Mouse (Mus musculus): Measurements from ENCODE around the gene Ppp1r13l. TPM values are rescaled to one million over a fixed set of nuclear protein-coding genes. Genes with fewer than 3 reads are reported as not detected.

The Ppp1r13l gene
- total and polyA plus RNA-seq, 2 experiments from 2014 or later = 1.0 to 1.5 TPM

DNA sequence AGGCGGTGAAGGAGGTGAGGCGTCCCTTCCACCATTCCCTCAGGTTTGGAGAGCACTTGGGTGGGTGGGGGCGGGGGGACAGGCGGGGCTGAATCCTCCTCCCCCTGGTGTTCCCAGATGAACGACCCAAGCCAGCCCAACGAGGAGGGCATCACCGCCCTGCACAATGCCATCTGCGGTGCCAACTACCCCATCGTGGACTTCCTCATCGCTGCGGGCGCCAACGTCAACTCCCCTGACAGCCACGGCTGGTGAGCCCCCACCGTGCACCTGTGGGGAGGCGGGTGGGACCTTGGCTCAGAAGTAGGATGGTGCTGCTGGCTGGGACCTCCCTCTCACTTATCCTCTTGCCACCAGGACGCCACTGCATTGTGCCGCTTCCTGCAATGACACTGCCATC lies 15.8 kb downstream of the Ppp1r13l start:
- H3K27me3 ChIP-seq (ENCODE audit: insufficient read depth, low read length) = no peaks in the 10 kb centered on the region
- H3K9ac ChIP-seq (replicated peaks; ENCODE audit: low read length, poor library complexity, severe bottlenecking) = no peak overlapping the region
- H3K36me3 ChIP-seq (ENCODE audit: insufficient read depth, low read length) = 0 out of 2 replicates have a peak, but pooled peaks cover 2% of the 10 kb centered on the region
- H3K27ac ChIP-seq (ENCODE audit: low read depth, low read length) = no peak overlapping the region
- H3K4me1 ChIP-seq (ENCODE audit: insufficient read depth, low read length) = no peaks in the 10 kb centered on the region
- H3K4me2 ChIP-seq (ENCODE audit: low read depth, low read length, poor library complexity, severe bottlenecking) = no peak overlapping the region
- DNase-seq (ENCODE audit: low spot score) = no peak
- 80% methylated on average over 16 of the region's 18 CpGs for WGBS
- no peaks in the 10 kb centered on the region for H3K9me3 ChIP-seq (ENCODE audit: low read length)
- no peak for ATAC-seq (ENCODE audit: low FRiP score)
- H3K4me3 ChIP-seq (ENCODE audit: low read depth, low read length) = no peak overlapping the region
- TF ChIP-seq CTCF (IDR thresholded peaks at IDR 0.05) = no peak

DNA sequence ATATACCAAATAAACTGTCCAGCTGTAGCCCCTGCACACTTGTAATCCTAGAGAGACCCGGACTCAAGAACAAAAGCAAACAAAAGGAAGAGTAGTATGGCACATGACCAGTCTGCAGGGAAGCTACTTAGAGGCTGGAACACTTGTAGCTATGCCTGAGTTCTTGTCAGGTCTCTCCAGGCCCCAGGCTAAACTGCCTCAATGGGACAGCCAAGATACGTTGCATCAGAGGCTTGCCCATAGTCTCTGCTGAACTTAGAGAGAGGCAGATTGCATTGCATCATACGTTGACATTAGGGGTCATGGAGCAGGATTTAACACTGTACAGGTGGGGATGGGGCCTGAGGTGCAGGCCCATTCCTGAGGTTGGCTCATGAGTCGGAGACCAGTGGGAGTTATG lies 16.5 kb downstream of the Ppp1r13l start:
- 84% methylated on average over 4 of the region's 4 CpGs for WGBS
- H3K9me3 ChIP-seq (ENCODE audit: low read length) = no peaks in the 10 kb centered on the region
- 0 out of 2 replicates have a peak, but pooled peaks cover 2% of the 10 kb centered on the region for H3K36me3 ChIP-seq (ENCODE audit: insufficient read depth, low read length)
- H3K27me3 ChIP-seq (ENCODE audit: insufficient read depth, low read length) = no peaks in the 10 kb centered on the region
- DNase-seq (ENCODE audit: low spot score) = no peak
- H3K9ac ChIP-seq (replicated peaks; ENCODE audit: low read length, poor library complexity, severe bottlenecking) = no peak overlapping the region
- TF ChIP-seq CTCF (IDR thresholded peaks at IDR 0.05) = no peak
- H3K27ac ChIP-seq (ENCODE audit: low read depth, low read length) = no peak overlapping the region
- no peaks in the 10 kb centered on the region for H3K4me1 ChIP-seq (ENCODE audit: insufficient read depth, low read length)
- H3K4me3 ChIP-seq (ENCODE audit: low read depth, low read length) = no peak overlapping the region
- no peak for ATAC-seq (ENCODE audit: low FRiP score)
- no peak overlapping the region for H3K4me2 ChIP-seq (ENCODE audit: low read depth, low read length, poor library complexity, severe bottlenecking)

DNA sequence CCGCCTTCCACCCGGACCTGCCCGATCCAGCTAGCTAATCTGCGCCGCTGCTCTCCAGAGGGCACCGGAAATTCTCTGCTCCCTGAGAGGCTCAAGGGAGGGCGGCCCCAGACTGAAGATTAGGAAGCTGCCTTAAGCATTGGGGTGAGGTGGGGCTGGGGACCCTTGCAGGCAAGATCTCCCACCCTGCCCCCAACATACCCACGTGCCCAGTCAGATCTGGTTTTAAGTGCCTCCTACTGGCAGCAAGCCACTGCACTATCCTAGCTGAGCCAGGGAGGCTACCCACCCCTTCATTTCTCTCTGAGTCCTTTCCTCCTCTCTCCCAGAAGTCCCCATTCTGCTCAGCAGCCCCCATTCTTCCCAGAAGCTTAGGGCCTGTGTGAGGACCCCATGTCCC lies 18.5 kb downstream of the Ppp1r13l start:
- H3K27me3 ChIP-seq (ENCODE audit: insufficient read depth, low read length) = no peaks in the 10 kb centered on the region
- 72% methylated on average over 8 of the region's 8 CpGs for WGBS
- 0 out of 2 replicates have a peak, but pooled peaks cover 3% of the 10 kb centered on the region for H3K4me1 ChIP-seq (ENCODE audit: insufficient read depth, low read length)
- H3K9ac ChIP-seq (replicated peaks; ENCODE audit: low read length, poor library complexity, severe bottlenecking) = no peak overlapping the region
- no peak overlapping the region for H3K27ac ChIP-seq (ENCODE audit: low read depth, low read length)
- H3K9me3 ChIP-seq (ENCODE audit: low read length) = no peaks in the 10 kb centered on the region
- no peak for TF ChIP-seq CTCF (IDR thresholded peaks at IDR 0.05)
- H3K36me3 ChIP-seq (ENCODE audit: insufficient read depth, low read length) = 0 out of 2 replicates have a peak, but pooled peaks cover 2% of the 10 kb centered on the region
- DNase-seq (ENCODE audit: low spot score) (no peak), ATAC-seq (ENCODE audit: low FRiP score) (no peak)
- H3K4me2 ChIP-seq (ENCODE audit: low read depth, low read length, poor library complexity, severe bottlenecking) = no peak overlapping the region
- no peak overlapping the region for H3K4me3 ChIP-seq (ENCODE audit: low read depth, low read length)

DNA sequence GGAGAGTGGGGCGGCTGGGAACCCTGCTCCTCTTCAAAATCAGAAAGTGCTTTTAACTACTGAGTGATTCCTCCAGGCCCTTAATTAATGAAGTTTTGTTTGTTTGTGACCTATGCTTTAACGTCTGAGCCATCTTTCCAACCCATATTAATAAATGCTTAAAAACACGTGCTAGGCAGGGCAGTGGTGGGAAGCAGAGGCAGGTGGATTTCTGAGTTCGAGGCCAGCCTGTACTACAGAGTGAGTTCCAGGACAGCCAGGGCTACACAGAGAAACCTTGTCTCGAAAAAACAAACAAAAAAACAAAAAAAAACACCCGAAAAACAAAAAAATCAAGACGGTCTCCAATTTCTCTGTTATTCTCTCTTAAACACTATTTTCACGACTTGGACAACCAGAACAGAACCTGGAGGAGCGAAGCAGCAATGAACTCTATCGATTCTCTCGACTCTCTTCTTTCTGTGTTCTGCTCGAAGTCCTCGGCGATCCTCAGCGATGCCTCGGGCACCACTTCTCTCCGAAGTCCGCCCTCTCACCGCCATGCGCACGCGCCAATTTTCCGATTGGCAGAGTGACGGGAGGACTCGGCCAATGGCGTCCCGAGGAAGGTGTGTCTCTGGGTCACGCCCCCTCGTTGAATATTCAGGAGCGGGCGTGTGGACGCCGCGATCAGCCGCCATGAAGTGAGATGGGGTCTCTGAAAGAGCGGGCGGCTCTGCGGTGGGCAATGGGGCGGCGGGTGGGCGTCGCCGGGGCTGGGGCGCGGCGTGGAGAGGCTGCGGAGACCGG lies 22.0 kb downstream of the Ppp1r13l start, which contains the start of gene Ercc2:
TSS of gene Ercc2 (plus strand) at position 634 of the 789 bp plus-strand sequence.
- ATAC-seq (ENCODE audit: low FRiP score) = peak; percentile 95
- no peak; the same call in 1 of the 2 replicates for TF ChIP-seq CTCF (IDR thresholded peaks at IDR 0.05)
- WGBS = 8% methylated on average over 38 of the region's 48 CpGs
- peak; percentile 99 for DNase-seq (ENCODE audit: low spot score)
- Histone ChIP-seq H3K36me3 (ENCODE audit: insufficient read depth, low read length) (peaks cover 23% of the 10 kb centered on the region), H3K4me3 (ENCODE audit: low read depth, low read length) (peak within 1 kb of the TSS; percentile 93), H3K27ac (ENCODE audit: low read depth, low read length) (peak within 1 kb of the TSS; percentile 69), H3K4me2 (ENCODE audit: low read depth, low read length, poor library complexity, severe bottlenecking) (peak within 1 kb of the TSS; percentile 76), H3K4me1 (ENCODE audit: insufficient read depth, low read length) (peaks cover 8% of the 10 kb centered on the region; the same call in 1 of the 2 replicates), H3K27me3 (ENCODE audit: insufficient read depth, low read length) (no peaks in the 10 kb centered on the region), H3K9me3 (ENCODE audit: low read length) (no peaks in the 10 kb centered on the region), H3K9ac (replicated peaks; ENCODE audit: low read length, poor library complexity, severe bottlenecking) (peak within 1 kb of the TSS; percentile 74)

DNA sequence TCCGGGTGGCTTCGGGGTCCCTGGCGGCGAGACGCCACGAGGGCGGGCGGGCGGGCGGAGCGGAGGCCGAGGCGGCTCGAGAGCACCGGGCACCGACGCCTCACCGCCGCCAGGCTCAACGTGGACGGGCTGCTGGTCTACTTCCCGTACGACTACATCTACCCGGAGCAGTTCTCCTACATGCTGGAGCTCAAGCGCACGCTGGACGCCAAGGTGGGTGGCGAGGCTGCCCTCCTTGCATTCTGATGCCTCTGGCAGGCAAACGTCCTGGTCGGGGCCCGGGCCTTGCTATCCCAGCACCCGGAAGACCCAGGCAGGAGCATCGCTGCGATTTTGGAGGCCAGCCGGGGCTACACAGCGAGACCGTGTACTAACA lies 22.6 kb downstream of the Ppp1r13l start:
- ATAC-seq (ENCODE audit: low FRiP score) (peak; percentile 58), DNase-seq (ENCODE audit: low spot score) (no peak)
- under 1% methylated on average over 28 of the region's 37 CpGs for WGBS
- H3K36me3 ChIP-seq (ENCODE audit: insufficient read depth, low read length) = peaks cover 29% of the 10 kb centered on the region
- no peaks in the 10 kb centered on the region for H3K9me3 ChIP-seq (ENCODE audit: low read length)
- no peaks in the 10 kb centered on the region for H3K27me3 ChIP-seq (ENCODE audit: insufficient read depth, low read length)
- peak overlapping the region; percentile 69 for H3K27ac ChIP-seq (ENCODE audit: low read depth, low read length)
- H3K4me2 ChIP-seq (ENCODE audit: low read depth, low read length, poor library complexity, severe bottlenecking) = peak overlapping the region; percentile 76
- peak overlapping the region; percentile 74 for H3K9ac ChIP-seq (replicated peaks; ENCODE audit: low read length, poor library complexity, severe bottlenecking)
- TF ChIP-seq CTCF (IDR thresholded peaks at IDR 0.05) = no peak
- peak overlapping the region; percentile 93 for H3K4me3 ChIP-seq (ENCODE audit: low read depth, low read length)
- peaks cover 8% of the 10 kb centered on the region; the same call in 1 of the 2 replicates for H3K4me1 ChIP-seq (ENCODE audit: insufficient read depth, low read length)

DNA sequence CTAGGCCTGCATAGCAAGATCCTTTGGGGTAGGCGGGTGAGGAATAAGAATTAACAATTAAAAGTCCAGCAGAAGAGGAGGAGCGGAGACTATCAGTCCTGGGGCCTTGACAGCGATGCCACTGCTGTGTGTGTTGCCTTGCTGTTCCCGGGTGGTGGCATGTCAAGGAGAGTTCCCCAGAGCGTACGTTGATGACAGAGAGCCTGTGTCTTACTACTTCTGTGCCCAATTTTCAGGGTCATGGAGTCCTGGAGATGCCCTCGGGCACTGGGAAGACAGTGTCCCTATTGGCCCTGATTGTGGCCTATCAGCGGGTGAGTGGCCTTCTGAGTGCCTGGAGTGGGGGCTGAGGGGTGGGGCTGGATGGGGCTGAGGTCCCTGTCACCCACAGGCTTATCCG lies 24.2 kb downstream of the Ppp1r13l start:
- no peak for TF ChIP-seq CTCF (IDR thresholded peaks at IDR 0.05)
- Histone ChIP-seq H3K9ac (replicated peaks; ENCODE audit: low read length, poor library complexity, severe bottlenecking) (no peak overlapping the region), H3K27me3 (ENCODE audit: insufficient read depth, low read length) (no peaks in the 10 kb centered on the region), H3K36me3 (ENCODE audit: insufficient read depth, low read length) (peaks cover 35% of the 10 kb centered on the region), H3K27ac (ENCODE audit: low read depth, low read length) (no peak overlapping the region), H3K4me3 (ENCODE audit: low read depth, low read length) (no peak overlapping the region), H3K4me2 (ENCODE audit: low read depth, low read length, poor library complexity, severe bottlenecking) (no peak overlapping the region), H3K9me3 (ENCODE audit: low read length) (no peaks in the 10 kb centered on the region), H3K4me1 (ENCODE audit: insufficient read depth, low read length) (peaks cover 8% of the 10 kb centered on the region; the same call in 1 of the 2 replicates)
- ATAC-seq (ENCODE audit: low FRiP score) (no peak), DNase-seq (ENCODE audit: low spot score) (no peak)
- WGBS = 89% methylated on average over 9 of the region's 9 CpGs
